ENCODE assay signal across 8 mouse cellular contexts in the genomic region with DNA sequence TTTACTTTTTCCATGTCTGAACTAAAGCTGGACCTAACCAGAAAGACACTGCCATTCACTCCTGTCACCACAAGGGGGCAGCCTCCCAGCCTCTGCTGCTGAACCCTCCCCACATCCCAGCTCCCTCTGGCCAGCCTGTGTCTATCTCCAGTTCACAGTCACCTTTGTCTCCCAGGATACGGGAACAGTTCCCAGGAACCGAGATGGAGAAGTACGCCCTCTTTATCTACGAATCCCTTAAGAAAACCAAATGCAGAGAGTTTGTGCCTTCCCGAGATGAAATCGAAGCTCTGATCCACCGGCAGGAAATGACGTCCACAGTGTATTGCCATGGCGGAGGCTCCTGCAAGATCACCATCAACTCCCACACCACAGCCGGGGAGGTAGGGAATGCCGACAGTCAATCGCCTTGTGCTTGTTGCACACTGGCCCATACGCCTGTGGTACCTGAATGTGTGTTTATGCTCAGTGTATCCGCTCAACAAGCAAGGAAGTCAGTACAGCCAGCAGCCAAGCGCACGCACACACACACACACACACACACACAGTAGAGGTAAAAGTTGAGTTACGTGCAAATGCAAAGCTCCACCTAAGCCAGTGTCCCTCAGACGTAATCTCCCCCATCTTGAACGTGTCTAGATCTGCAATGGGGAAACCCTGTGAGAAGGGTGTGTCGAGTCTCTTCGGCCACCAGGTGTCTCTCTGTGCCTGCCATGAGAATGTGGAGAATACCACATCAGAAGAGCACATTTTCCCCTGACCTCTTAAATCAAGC. TPM values are rescaled to one million over a fixed set of nuclear protein-coding genes. Genes with fewer than 3 reads are reported as not detected.
A peak's percentile ranks its signal among the peaks of the same experiment; 100 is the strongest.
DNase-seq lines count a peak whose midpoint lies in the region; ATAC-seq and TF ChIP-seq lines count a peak whose summit lies in the region.

No protein-coding gene starts in this region.

- H3K4me3 ChIP-seq in ES-E14 (ENCODE audit: insufficient read depth in 1 of 2, low read depth in 1 of 2, low read length in 2 of 2, poor library complexity in 1 of 2, severe bottlenecking in 1 of 2), result no peak overlapping the region
- no peak overlapping the region for H3K4me3 ChIP-seq in forebrain, embryonic 11.5 days (ENCODE audit: low read depth, low read length)
- no peak overlapping the region for H3K4me3 ChIP-seq in layer of hippocampus, adult 2 months

- no peak overlapping the region for H3K4me2 ChIP-seq in forebrain, embryonic 11.5 days (ENCODE audit: low read depth, low read length, severe bottlenecking)

- H3K36me3 ChIP-seq in ES-E14 (ENCODE audit: control insufficient read depth, insufficient read depth, low read length, poor library complexity, severe bottlenecking), result peaks cover 92% of the 10 kb centered on the region
- H3K36me3 ChIP-seq in forebrain, embryonic 11.5 days (ENCODE audit: control insufficient read depth, insufficient read depth, low read length), result peaks cover 32% of the 10 kb centered on the region

- intact Hi-C loops in heart, postnatal 36 days (cut with DNase I), result loop anchor here (2.0 to 5.0 kb wide), 4 partner anchors 97 to 522 kb away; partner anchors contain the start of gene Zfp622

- DNase-seq in ES-E14 (ENCODE audit: low read depth, low spot score), result peak; percentile 69
- DNase-seq in brain, adult 2 months (ENCODE audit: low read depth, low spot score), result peak; percentile 84
- peak; percentile 83 for DNase-seq in forebrain, embryonic 11.5 days (ENCODE audit: low spot score)
- DNase-seq in heart, postnatal 36 days, result peak; percentile 75 to 78
- DNase-seq in layer of hippocampus, adult 2 months (ENCODE audit: low spot score in 2 of 2), result peak; percentile 70 to 80
- DNase-seq in lung, postnatal 10 days, result peak; percentile 80
- peak; percentile 64 for DNase-seq in ovary, postnatal 14 days (ENCODE audit: low spot score)
- peak; percentile 35 to 62 for DNase-seq in thymus, postnatal 10 days (ENCODE audit: low spot score in 2 of 2)

- no peaks in the 10 kb centered on the region for H3K9me3 ChIP-seq in ES-E14 (ENCODE audit: control insufficient read depth, insufficient read depth, low read depth, low read length)
- no peaks in the 10 kb centered on the region for H3K9me3 ChIP-seq in forebrain, embryonic 11.5 days (ENCODE audit: control insufficient read depth, low read length)

- WGBS in forebrain, embryonic 11.5 days, result 88% methylated on average over 21 of the region's 21 CpGs

- no peak overlapping the region for H3K9ac ChIP-seq in ES-E14 (ENCODE audit: insufficient read depth, low read depth, low read length, poor library complexity, severe bottlenecking)
- no peak overlapping the region for H3K9ac ChIP-seq in forebrain, embryonic 11.5 days (ENCODE audit: low read length)

- no peak overlapping the region for H3K27ac ChIP-seq in ES-E14 (ENCODE audit: insufficient read depth, low read depth, low read length, poor library complexity, severe bottlenecking)
- H3K27ac ChIP-seq in forebrain, embryonic 11.5 days (ENCODE audit: low read depth, low read length), result no peak overlapping the region
- H3K27ac ChIP-seq in layer of hippocampus, adult 2 months, result no peak overlapping the region

- H3K27me3 ChIP-seq in forebrain, embryonic 11.5 days (ENCODE audit: control insufficient read depth, insufficient read depth, low read length), result no peaks in the 10 kb centered on the region

- ATAC-seq in forebrain, embryonic 11.5 days (replicated peaks; ENCODE audit: low FRiP score), result peak; percentile 28; the same call in 1 of the 2 replicates

- in situ Hi-C loops in ES-E14 (cut with MboI; ENCODE audit: low sequenced_read_pairs in 2 of 2, unreplicated experiment in 2 of 2), result loop anchor here in 1 of 2 experiments (10.0 kb wide), 1 partner anchor 149 kb away; no protein-coding TSS in a partner anchor

- 0 out of 4 replicates have a peak, but pooled peaks cover 0 to 2% of the 10 kb centered on the region in 2 experiments for H3K4me1 ChIP-seq in ES-E14 (ENCODE audit: control insufficient read depth in 2 of 2, insufficient read depth in 2 of 2, low read length in 2 of 2, poor library complexity in 1 of 2)
- no peaks in the 10 kb centered on the region for H3K4me1 ChIP-seq in forebrain, embryonic 11.5 days (replicated peaks; ENCODE audit: control insufficient read depth, insufficient read depth, low read length)

- peak; percentile 95 for TF ChIP-seq CTCF in layer of hippocampus, adult 2 months (conservative IDR thresholded peaks at IDR 0.05)

TF ChIP-seq in ES-E14, 5 proteins besides CTCF, POLR2A, EP300 and RAD21:
- TF ChIP-seq CHD2 (IDR thresholded peaks at IDR 0.05; ENCODE audit: low read depth, low read length) (no peak), MAFK (IDR thresholded peaks at IDR 0.05; ENCODE audit: insufficient read depth, low read depth, low read length) (no peak), HCFC1 (IDR thresholded peaks at IDR 0.05; ENCODE audit: borderline replicate concordance, insufficient read depth, low read length) (no peak), ZC3H11A (IDR thresholded peaks at IDR 0.05; ENCODE audit: borderline replicate concordance, low read depth, low read length) (no peak), ZNF384 (IDR thresholded peaks at IDR 0.05; ENCODE audit: low read depth, low read length) (0 out of 2 replicates have a peak, but pooled peaks have one; percentile 43)
TF ChIP-seq in ES-E14: peak in this region for 1.

RNA-seq across cellular contexts. Expression of gene Retreg1, which starts 37.5 kb away (rescaled TPM):
- total RNA-seq in ES-E14 (2012; rRNA removed), result 5.8 and 7.1 TPM in 2 replicates
- 2.1 and 2.2 TPM in 2 replicates for polyA plus RNA-seq in forebrain, embryonic 11.5 days (2014; fragmentation: Nextera tagmentation; extraction: Ambion mirVana)
- total RNA-seq in heart, postnatal 36 days (2021), result 100 to 1,000 TPM; 319 to 364 TPM
- total RNA-seq in layer of hippocampus, adult 2 months (2021), result 10 to 100 TPM; 27.3 to 28.6 TPM

Comparison
In these comparisons a context has a peak if more than half of its experiments do, and no peak if none do; other contexts are left out.
1. RNA of gene Retreg1, which starts 37.5 kb away (total RNA-seq): 319 to 364 TPM in heart, postnatal 36 days; 27.3 to 28.6 TPM in layer of hippocampus, adult 2 months and 5.8 to 7.1 TPM in ES-E14; every median in the first group is over 10 times any median in the second.
2. Peak in every context shown above with its lines, with median percentiles within 50 percentile points of each other: DNase-seq.